Mouse (Mus musculus) limb, embryonic 13.5 days (tissue): ENCODE data around the gene Krtap16-1. TPM values are rescaled to one million over a fixed set of nuclear protein-coding genes. Genes with fewer than 3 reads are reported as not detected.

Experiments
- ATAC-seq: fragments of 200-750 bp; cut with Nextera tagmentation; 2 replicates; pipeline ENCODE4 v1.8.0; 2017; ENCODE audit warnings: low read depth, moderate number of reproducible peaks, moderate TSS enrichment; ENCODE audit not compliant: low FRiP score
- H3K27ac ChIP-seq: fragments of 300-500 bp; sonication (generic); 2 replicates; pipeline ENCODE4 v1.5.1; 2015; ENCODE audit warnings: inconsistent platforms, mild to moderate bottlenecking, moderate library complexity
- H3K27me3 ChIP-seq: fragments of 300-500 bp; sonication (generic); 2 replicates; pipeline ENCODE4 v1.6.1; 2015; ENCODE audit warnings: mild to moderate bottlenecking, inconsistent platforms
- H3K36me3 ChIP-seq: fragments of 300-500 bp; sonication (generic); 2 replicates; pipeline ENCODE4 v1.6.1; 2015; ENCODE audit warnings: inconsistent platforms, mild to moderate bottlenecking, moderate library complexity
- H3K4me1 ChIP-seq: fragments of 300-500 bp; sonication (generic); 2 replicates; pipeline ENCODE4 v1.6.1; 2015; ENCODE audit warnings: inconsistent platforms
- H3K4me2 ChIP-seq: fragments of 300-500 bp; sonication (generic); replicated peaks from 2 replicates; pipeline ENCODE4 v1.6.1; 2015; ENCODE audit warnings: inconsistent platforms, mild to moderate bottlenecking, moderate library complexity
- H3K4me3 ChIP-seq: fragments of 300-500 bp; sonication (generic); 2 replicates; pipeline ENCODE4 v1.5.1; 2015; ENCODE audit warnings: moderate library complexity, mild to moderate bottlenecking, inconsistent platforms
- H3K9ac ChIP-seq: fragments of 300-500 bp; sonication (generic); 2 replicates; pipeline ENCODE4 v1.6.1; 2015; ENCODE audit warnings: mild to moderate bottlenecking, inconsistent platforms
- H3K9me3 ChIP-seq: fragments of 300-500 bp; sonication (generic); 2 replicates; pipeline ENCODE4 v1.6.1; 2016; ENCODE audit warnings: inconsistent platforms
- WGBS: fragments of 180-500 bp; shearing (Covaris S2); methylation state at CpG from one replicate; pipeline ENCODE4 v1.1.7; 2015; 5-methylcytosine and 5-hydroxymethylcytosine counted together
- polyA plus RNA-seq: library from polyadenylated mRNA; unstranded; fragments of >200 nt; fragmentation: Nextera tagmentation; extraction: Ambion mirVana; gene quantifications from 2 replicates; pipeline ENCODE4 v1.2.1, GENCODE M21; 2015

Krtap16-1 gene
- polyA plus RNA-seq, 1 experiment from 2014 or later, result not detected

DNA sequence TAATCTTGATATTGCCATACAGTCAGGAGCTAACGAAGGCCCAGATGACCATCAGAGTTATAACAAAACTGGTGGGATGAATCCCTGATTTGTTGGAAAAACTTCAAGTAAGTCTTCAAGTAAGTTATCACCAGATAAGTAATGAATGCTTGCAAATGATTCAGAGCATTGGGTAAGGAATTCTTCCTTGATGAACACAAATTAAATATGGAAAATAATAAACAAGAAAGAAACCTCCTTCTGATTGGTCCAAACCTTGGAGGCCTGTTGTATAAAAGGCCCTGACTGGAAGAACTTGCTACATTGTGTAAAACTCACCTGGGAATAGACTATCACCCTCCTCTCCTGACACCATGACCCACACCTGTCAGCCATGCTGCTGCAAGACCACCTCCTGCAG is 50.4 kb downstream of the Krtap16-1 start, which contains the start of gene Krtap31-2:
Krtap31-2 (plus strand) TSS at position 301 of the 400 bp plus-strand sequence.
- Histone ChIP-seq H3K9me3 (no peaks in the 10 kb centered on the region), H3K9ac (no peak within 1 kb of the TSS), H3K27ac (no peak within 1 kb of the TSS), H3K36me3 (no peaks in the 10 kb centered on the region), H3K4me2 (no peak within 1 kb of the TSS), H3K4me3 (no peak within 1 kb of the TSS), H3K27me3 (no peaks in the 10 kb centered on the region), H3K4me1 (no peaks in the 10 kb centered on the region)
- WGBS, result 91% methylated on average over 1 of the region's 1 CpGs
- ATAC-seq, result no peak

Other genes starting within 250 kb of the Krtap16-1 start
- gene Gm11595, start 213.7 kb downstream of the Krtap16-1 start, polyA plus RNA-seq, result not detected in 2 replicates
- not detected in 2 replicates for gene Krtap4-8, start 205.9 kb downstream of the Krtap16-1 start, polyA plus RNA-seq
- not detected in 2 replicates for gene Krtap4-9, start 201.4 kb downstream of the Krtap16-1 start, polyA plus RNA-seq
- gene Gm11596, start 193.1 kb downstream of the Krtap16-1 start, polyA plus RNA-seq, result not detected in 2 replicates
- not detected in 2 replicates for gene Gm11569, start 187.7 kb downstream of the Krtap16-1 start, polyA plus RNA-seq
- gene Gm11554, start 182.2 kb downstream of the Krtap16-1 start, polyA plus RNA-seq, result not detected in 2 replicates
- gene Krtap4-13, start 176.7 kb downstream of the Krtap16-1 start, polyA plus RNA-seq, result not detected in 2 replicates
- gene Gm11564, start 170.9 kb downstream of the Krtap16-1 start, polyA plus RNA-seq, result not detected in 2 replicates
- gene 2300003K06Rik, start 148.5 kb downstream of the Krtap16-1 start, polyA plus RNA-seq, result not detected in 2 replicates
- gene Krtap4-16, start 135.0 kb downstream of the Krtap16-1 start, polyA plus RNA-seq, result not detected in 2 replicates
- not detected in 2 replicates for gene Gm11568, start 128.7 kb downstream of the Krtap16-1 start, polyA plus RNA-seq
- not detected in 2 replicates for gene Gm11559, start 122.1 kb downstream of the Krtap16-1 start, polyA plus RNA-seq
- not detected in 2 replicates for gene Krtap9-1, start 113.2 kb downstream of the Krtap16-1 start, polyA plus RNA-seq
- gene Gm11567, start 107.4 kb downstream of the Krtap16-1 start, polyA plus RNA-seq, result not detected in 2 replicates
- not detected in 2 replicates for gene Krtap31-1, start 78.7 kb downstream of the Krtap16-1 start, polyA plus RNA-seq
- gene Gm11565, start 71.8 kb downstream of the Krtap16-1 start, polyA plus RNA-seq, result not detected in 2 replicates
- gene Krtap31-2, start 50.3 kb downstream of the Krtap16-1 start, polyA plus RNA-seq, result not detected in 2 replicates
- not detected in 2 replicates for gene Krtap9-5, start 38.1 kb downstream of the Krtap16-1 start, polyA plus RNA-seq
- gene Krtap29-1, start 7.5 kb downstream of the Krtap16-1 start, polyA plus RNA-seq, result not detected in 2 replicates
- 0.52 and 0.66 TPM in 2 replicates for gene Krtap17-1, start 7.4 kb upstream of the Krtap16-1 start, polyA plus RNA-seq
- gene Krt33a, start 29.6 kb upstream of the Krtap16-1 start, polyA plus RNA-seq, result not detected in 2 replicates
- gene Krt33b, start 43.3 kb upstream of the Krtap16-1 start, polyA plus RNA-seq, result 0.38 and 0.43 TPM in 2 replicates
- not detected in 2 replicates for gene Krt34, start 55.0 kb upstream of the Krtap16-1 start, polyA plus RNA-seq
- 0.11 TPM in 1 of 2 replicates, not detected in the other for gene Krt31, start 64.0 kb upstream of the Krtap16-1 start, polyA plus RNA-seq
- not detected in 2 replicates for gene Krt32, start 101.6 kb upstream of the Krtap16-1 start, polyA plus RNA-seq
- 0.80 and 1.0 TPM in 2 replicates for gene Krt35, start 109.6 kb upstream of the Krtap16-1 start, polyA plus RNA-seq
- gene Krt36, start 119.0 kb upstream of the Krtap16-1 start, polyA plus RNA-seq, result 0.14 TPM in 1 of 2 replicates, not detected in the other
- not detected in 2 replicates for gene Krt13, start 135.0 kb upstream of the Krtap16-1 start, polyA plus RNA-seq
- gene Krt15, start 149.3 kb upstream of the Krtap16-1 start, polyA plus RNA-seq, result 151 and 172 TPM in 2 replicates
- 18.6 and 21.8 TPM in 2 replicates for gene Krt19, start 162.1 kb upstream of the Krtap16-1 start, polyA plus RNA-seq
- not detected in 2 replicates for gene Krt9, start 206.6 kb upstream of the Krtap16-1 start, polyA plus RNA-seq
- 275 and 306 TPM in 2 replicates for gene Krt14, start 221.0 kb upstream of the Krtap16-1 start, polyA plus RNA-seq